Mouse (Mus musculus) E14TG2a.4 (cell line): ENCODE results near the gene Shc3.

Experiments
- CTCF ChIP-seq: conservative IDR thresholded peaks from 2 replicates; pipeline ENCODE4 v1.5.1; 2014; ENCODE audit warnings: low read length
- NANOG ChIP-seq: IDR thresholded peaks from 2 replicates; pipeline ENCODE4 v1.6.1; 2014; ENCODE audit warnings: borderline replicate concordance, low read length, mixed read lengths

DNA sequence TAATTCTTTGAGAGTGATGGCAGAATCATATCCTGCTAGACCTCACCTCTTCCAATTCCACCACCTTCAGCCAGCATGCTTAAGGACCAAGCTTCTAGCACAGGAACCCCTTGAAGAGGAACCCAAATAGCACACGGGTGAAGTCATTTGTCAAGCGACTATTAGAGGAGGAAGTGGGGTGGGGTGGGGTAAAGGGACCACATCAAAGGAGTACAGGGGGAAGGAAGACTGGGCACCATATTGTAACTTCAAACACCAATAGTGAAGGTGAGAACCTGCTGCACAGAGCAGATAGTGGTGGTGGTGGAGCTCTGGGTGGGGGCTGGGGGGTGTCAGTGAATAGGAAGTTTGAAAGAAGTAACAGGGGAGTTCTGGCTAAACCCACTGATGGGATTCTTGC, 28.8 kb upstream of the Shc3 start:
- TF ChIP-seq CTCF (no peak), NANOG (no peak)
